In the genomic region with DNA sequence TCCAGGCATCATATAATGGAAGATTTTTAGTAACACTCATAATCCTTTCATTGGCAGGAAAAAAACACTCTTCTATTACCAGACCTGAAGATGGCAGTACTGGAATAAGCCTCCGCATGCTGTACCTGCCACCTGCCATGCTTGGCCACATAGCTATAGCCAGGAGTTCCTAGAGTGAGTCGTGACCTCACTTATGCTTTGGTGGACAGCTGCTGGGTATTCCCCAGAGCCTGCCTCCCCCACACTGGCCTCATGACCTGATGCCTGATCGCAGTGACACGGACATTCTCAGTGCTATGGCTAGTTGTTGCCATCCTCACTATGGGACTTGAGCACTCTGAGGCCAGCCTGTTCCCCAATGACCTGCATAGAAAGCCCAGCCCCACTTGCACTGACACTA, we compare ENCODE assay signal across 19 mouse cellular contexts. TPM values are rescaled to one million over a fixed set of nuclear protein-coding genes. Genes with fewer than 3 reads are reported as not detected.
DNase-seq lines count a peak whose midpoint lies in the region; ATAC-seq and TF ChIP-seq lines count a peak whose summit lies in the region.
"Had no signal": no experiment of that assay in that cellular context is flagged by ENCODE, and none has a peak within 500 bp of the region (broad histone marks: within the 10 kb centered on the region; RNA-seq: fewer than 3 reads in every experiment).

No protein-coding gene starts in this region.

- WGBS in hindbrain, postnatal 0 days: 90% methylated on average over 4 of the region's 4 CpGs
- WGBS in hindbrain, embryonic 14.5 days: 91% methylated on average over 4 of the region's 4 CpGs
- WGBS in midbrain, embryonic 12.5 days: 92% methylated on average over 4 of the region's 4 CpGs
- WGBS in midbrain, embryonic 14.5 days: 91% methylated on average over 4 of the region's 4 CpGs

- peak; percentile 19 for TF ChIP-seq CTCF in hindbrain, postnatal 0 days (IDR thresholded peaks at IDR 0.05; ENCODE audit: low read depth)

- peaks cover 84% of the 10 kb centered on the region for H3K36me3 ChIP-seq in hindbrain, postnatal 0 days (ENCODE audit: insufficient read depth, low read length)
- peaks cover 98% of the 10 kb centered on the region for H3K36me3 ChIP-seq in hindbrain, embryonic 14.5 days (replicated peaks; ENCODE audit: control insufficient read depth, insufficient read depth)
- H3K36me3 ChIP-seq in midbrain, embryonic 12.5 days: peaks cover 98% of the 10 kb centered on the region
- H3K36me3 ChIP-seq in midbrain, embryonic 14.5 days (ENCODE audit: control insufficient read depth, insufficient read depth, low read length): peaks cover 98% of the 10 kb centered on the region

- peak; percentile 28 for DNase-seq in cerebellum, adult 11-12 months
- no peak for DNase-seq in cerebellum, adult 9-11 months
- no peak for DNase-seq in hindbrain, postnatal 0 days (ENCODE audit: low spot score)
- no peak for DNase-seq in hindbrain, embryonic 14.5 days (ENCODE audit: low spot score)
- no peak for DNase-seq in midbrain, embryonic 14.5 days
- no peak for DNase-seq in adrenal gland, postnatal 25 days
- DNase-seq: adrenal gland, adult 2 months; adrenal gland, postnatal 10 days; adrenal gland, postnatal 36 days; B cell, adult 2 months; cerebellum, adult 18-20 months; cerebellum, adult 9-10 months; cerebellum, postnatal 14 days; forebrain, postnatal 0 days had no signal

- H3K27ac ChIP-seq in hindbrain, postnatal 0 days: no peak overlapping the region
- H3K27ac ChIP-seq in hindbrain, embryonic 14.5 days: no peak overlapping the region
- no peak overlapping the region for H3K27ac ChIP-seq in midbrain, embryonic 12.5 days (replicated peaks)
- no peak overlapping the region for H3K27ac ChIP-seq in midbrain, embryonic 14.5 days (replicated peaks; ENCODE audit: low read depth, low read length)
- H3K27ac ChIP-seq: embryonic facial prominence, embryonic 10.5 days; embryonic facial prominence, embryonic 12.5 days; forebrain, embryonic 13.5 days had no signal

- no peaks in the 10 kb centered on the region for H3K27me3 ChIP-seq in hindbrain, postnatal 0 days (ENCODE audit: insufficient read depth, low read length)
- no peaks in the 10 kb centered on the region for H3K27me3 ChIP-seq in hindbrain, embryonic 14.5 days (ENCODE audit: control insufficient read depth, insufficient read depth, low read length)
- no peaks in the 10 kb centered on the region for H3K27me3 ChIP-seq in midbrain, embryonic 12.5 days
- H3K27me3 ChIP-seq in midbrain, embryonic 14.5 days (ENCODE audit: control insufficient read depth, insufficient read depth, low read length): no peaks in the 10 kb centered on the region
- H3K27me3 ChIP-seq: embryonic facial prominence, embryonic 12.5 days; forebrain, embryonic 13.5 days; forebrain, embryonic 15.5 days had no signal

- no peak for ATAC-seq in hindbrain, postnatal 0 days
- no peak for ATAC-seq in hindbrain, embryonic 14.5 days (ENCODE audit: low FRiP score)
- ATAC-seq in midbrain, embryonic 12.5 days (ENCODE audit: low FRiP score, low read depth): peak; percentile 41; the same call in 1 of the 2 replicates
- ATAC-seq in midbrain, embryonic 14.5 days (ENCODE audit: low FRiP score, low TSS enrichment): no peak
- ATAC-seq: forebrain, embryonic 13.5 days; forebrain, embryonic 15.5 days had no signal

- H3K4me1 ChIP-seq in hindbrain, postnatal 0 days (ENCODE audit: insufficient read depth, low read length): no peaks in the 10 kb centered on the region
- no peaks in the 10 kb centered on the region for H3K4me1 ChIP-seq in hindbrain, embryonic 14.5 days (replicated peaks; ENCODE audit: control insufficient read depth, insufficient read depth, low read length)
- H3K4me1 ChIP-seq in midbrain, embryonic 12.5 days: no peaks in the 10 kb centered on the region
- no peaks in the 10 kb centered on the region for H3K4me1 ChIP-seq in midbrain, embryonic 14.5 days (ENCODE audit: control insufficient read depth, insufficient read depth, low read length)
- H3K4me1 ChIP-seq: embryonic facial prominence, embryonic 10.5 days; embryonic facial prominence, embryonic 12.5 days; forebrain, embryonic 15.5 days had no signal

- H3K4me3 ChIP-seq in hindbrain, postnatal 0 days (ENCODE audit: low read length): no peak overlapping the region
- no peak overlapping the region for H3K4me3 ChIP-seq in hindbrain, embryonic 14.5 days (replicated peaks; ENCODE audit: low read length)
- no peak overlapping the region for H3K4me3 ChIP-seq in midbrain, embryonic 12.5 days
- no peak overlapping the region for H3K4me3 ChIP-seq in midbrain, embryonic 14.5 days (replicated peaks; ENCODE audit: low read depth, low read length)
- H3K4me3 ChIP-seq: embryonic facial prominence, embryonic 10.5 days; embryonic facial prominence, embryonic 12.5 days; forebrain, embryonic 13.5 days; forebrain, embryonic 15.5 days had no signal

- no peaks in the 10 kb centered on the region for H3K9me3 ChIP-seq in hindbrain, postnatal 0 days (ENCODE audit: low read length)
- no peaks in the 10 kb centered on the region for H3K9me3 ChIP-seq in hindbrain, embryonic 14.5 days (ENCODE audit: control insufficient read depth, low read length)
- no peaks in the 10 kb centered on the region for H3K9me3 ChIP-seq in midbrain, embryonic 12.5 days
- no peaks in the 10 kb centered on the region for H3K9me3 ChIP-seq in midbrain, embryonic 14.5 days (ENCODE audit: control insufficient read depth, low read length)
- H3K9me3 ChIP-seq: embryonic facial prominence, embryonic 10.5 days; embryonic facial prominence, embryonic 12.5 days; forebrain, embryonic 13.5 days; forebrain, embryonic 15.5 days had no signal

- no peak overlapping the region for H3K9ac ChIP-seq in hindbrain, postnatal 0 days (replicated peaks; ENCODE audit: low read length)
- no peak overlapping the region for H3K9ac ChIP-seq in hindbrain, embryonic 14.5 days
- no peak overlapping the region for H3K9ac ChIP-seq in midbrain, embryonic 12.5 days (replicated peaks)
- H3K9ac ChIP-seq in midbrain, embryonic 14.5 days (replicated peaks; ENCODE audit: low read length): no peak overlapping the region
- H3K9ac ChIP-seq: embryonic facial prominence, embryonic 12.5 days; forebrain, embryonic 13.5 days; forebrain, embryonic 15.5 days; forebrain, postnatal 0 days had no signal

- no peak overlapping the region for H3K4me2 ChIP-seq in hindbrain, postnatal 0 days (ENCODE audit: low read depth, low read length)
- no peak overlapping the region for H3K4me2 ChIP-seq in hindbrain, embryonic 14.5 days (replicated peaks)
- H3K4me2 ChIP-seq in midbrain, embryonic 12.5 days (replicated peaks): no peak overlapping the region
- H3K4me2 ChIP-seq in midbrain, embryonic 14.5 days (ENCODE audit: low read length): no peak overlapping the region
- H3K4me2 ChIP-seq: embryonic facial prominence, embryonic 12.5 days; forebrain, embryonic 13.5 days; forebrain, embryonic 15.5 days had no signal

RNA-seq across cellular contexts. Expression of gene Safb2, which starts 14.1 kb away (rescaled TPM):
- 34.1 and 45.2 TPM in 2 replicates for total RNA-seq in hindbrain, postnatal 0 days (2014; rRNA removed)
- 48.4 and 52.5 TPM in 2 replicates for polyA plus RNA-seq in hindbrain, postnatal 0 days (2015; fragmentation: Nextera tagmentation; extraction: Ambion mirVana)
- 47.5 and 49.6 TPM in 2 replicates for polyA plus RNA-seq in hindbrain, embryonic 14.5 days (2014; fragmentation: Nextera tagmentation; extraction: Ambion mirVana)
- polyA plus RNA-seq in midbrain, embryonic 12.5 days (2016; fragmentation: Nextera tagmentation; extraction: Ambion mirVana): 94.7 and 107 TPM in 2 replicates
- 43.0 and 51.4 TPM in 2 replicates for polyA plus RNA-seq in midbrain, embryonic 14.5 days (2014; fragmentation: Nextera tagmentation; extraction: Ambion mirVana)
- total RNA-seq in adrenal gland, postnatal 25 days (2021): 168 and 196 TPM in 2 replicates

RNA-seq across cellular contexts. Expression of gene Safb, which starts 14.3 kb away (rescaled TPM):
- total RNA-seq in hindbrain, postnatal 0 days (2014; rRNA removed): 40.8 and 47.0 TPM in 2 replicates
- polyA plus RNA-seq in hindbrain, postnatal 0 days (2015; fragmentation: Nextera tagmentation; extraction: Ambion mirVana): 71.7 and 85.0 TPM in 2 replicates
- 75.7 and 75.8 TPM in 2 replicates for polyA plus RNA-seq in hindbrain, embryonic 14.5 days (2014; fragmentation: Nextera tagmentation; extraction: Ambion mirVana)
- polyA plus RNA-seq in midbrain, embryonic 12.5 days (2016; fragmentation: Nextera tagmentation; extraction: Ambion mirVana): 168 and 177 TPM in 2 replicates
- polyA plus RNA-seq in midbrain, embryonic 14.5 days (2014; fragmentation: Nextera tagmentation; extraction: Ambion mirVana): 79.2 and 89.6 TPM in 2 replicates
- total RNA-seq in adrenal gland, postnatal 25 days (2021): 143 and 157 TPM in 2 replicates

RNA-seq across cellular contexts. Expression of gene Gm20219, which starts 16.1 kb away (rescaled TPM):
- 0.10 and 0.54 TPM in 2 replicates for total RNA-seq in hindbrain, postnatal 0 days (2014; rRNA removed)
- 0.37 and 0.55 TPM in 2 replicates for polyA plus RNA-seq in hindbrain, postnatal 0 days (2015; fragmentation: Nextera tagmentation; extraction: Ambion mirVana)
- 0.65 and 1.3 TPM in 2 replicates for polyA plus RNA-seq in hindbrain, embryonic 14.5 days (2014; fragmentation: Nextera tagmentation; extraction: Ambion mirVana)
- 1.6 and 1.9 TPM in 2 replicates for polyA plus RNA-seq in midbrain, embryonic 12.5 days (2016; fragmentation: Nextera tagmentation; extraction: Ambion mirVana)
- 0.95 and 1.2 TPM in 2 replicates for polyA plus RNA-seq in midbrain, embryonic 14.5 days (2014; fragmentation: Nextera tagmentation; extraction: Ambion mirVana)
- total RNA-seq in adrenal gland, postnatal 25 days (2021): 0.76 and 1.1 TPM in 2 replicates

RNA-seq across cellular contexts. Expression of gene 2410015M20Rik, which starts 39.3 kb away (rescaled TPM):
- total RNA-seq in hindbrain, postnatal 0 days (2014; rRNA removed): 65.8 and 79.7 TPM in 2 replicates
- polyA plus RNA-seq in hindbrain, postnatal 0 days (2015; fragmentation: Nextera tagmentation; extraction: Ambion mirVana): 222 and 247 TPM in 2 replicates
- 179 and 193 TPM in 2 replicates for polyA plus RNA-seq in hindbrain, embryonic 14.5 days (2014; fragmentation: Nextera tagmentation; extraction: Ambion mirVana)
- polyA plus RNA-seq in midbrain, embryonic 12.5 days (2016; fragmentation: Nextera tagmentation; extraction: Ambion mirVana): 174 and 178 TPM in 2 replicates
- polyA plus RNA-seq in midbrain, embryonic 14.5 days (2014; fragmentation: Nextera tagmentation; extraction: Ambion mirVana): 192 and 195 TPM in 2 replicates
- total RNA-seq in adrenal gland, postnatal 25 days (2021): 303 and 325 TPM in 2 replicates

RNA-seq across cellular contexts. Expression of gene Rpl36, which starts 42.9 kb away (rescaled TPM):
- 939 and 1,848 TPM in 2 replicates for total RNA-seq in hindbrain, postnatal 0 days (2014; rRNA removed)
- 1,254 and 1,260 TPM in 2 replicates for polyA plus RNA-seq in hindbrain, postnatal 0 days (2015; fragmentation: Nextera tagmentation; extraction: Ambion mirVana)
- 1,005 and 1,263 TPM in 2 replicates for polyA plus RNA-seq in hindbrain, embryonic 14.5 days (2014; fragmentation: Nextera tagmentation; extraction: Ambion mirVana)
- 1,173 and 1,210 TPM in 2 replicates for polyA plus RNA-seq in midbrain, embryonic 12.5 days (2016; fragmentation: Nextera tagmentation; extraction: Ambion mirVana)
- polyA plus RNA-seq in midbrain, embryonic 14.5 days (2014; fragmentation: Nextera tagmentation; extraction: Ambion mirVana): 1,168 and 1,300 TPM in 2 replicates
- 836 and 891 TPM in 2 replicates for total RNA-seq in adrenal gland, postnatal 25 days (2021)
